Mouse (Mus musculus) urinary bladder, adult 2 months (tissue): ENCODE results near the gene Olfr1459. TPM values are rescaled to one million over a fixed set of nuclear protein-coding genes. Genes with fewer than 3 reads are reported as not detected.

Experiments used
- DNase-seq: peaks from one replicate; pipeline ENCODE4 v3.0.0; 2022; ENCODE audit warnings: low spot score
- polyA plus RNA-seq: library from polyadenylated mRNA; depleted of rRNA; stranded (reverse); fragments of >200 nt; gene quantifications from 2 replicates; pipeline ENCODE4 v1.2.3, GENCODE M21; 2012; rRNA removed

Olfr1459 gene
- polyA plus RNA-seq, result not detected in 2 replicates

DNA sequence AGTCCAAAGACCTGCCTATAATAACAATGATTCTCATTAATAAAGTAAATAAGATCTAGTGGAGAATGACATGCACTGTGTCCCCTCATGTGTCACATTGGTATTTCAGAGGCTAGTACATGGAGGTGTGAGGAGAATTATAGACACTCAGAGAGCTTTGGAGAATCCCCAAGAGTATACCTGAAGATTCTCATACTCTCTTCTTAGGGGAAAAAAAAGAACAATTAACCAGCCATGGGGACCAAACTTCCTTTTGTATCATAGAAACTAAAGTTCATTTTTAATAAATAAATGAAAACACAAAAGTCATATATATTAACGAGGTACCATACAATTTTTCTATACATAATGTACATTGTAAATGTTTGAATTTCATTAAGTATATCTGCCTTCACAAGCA is at the start of gene Olfr1459:
Olfr1459 (minus strand) TSS at position 101 of the 400 bp plus-strand sequence.
- DNase-seq, result no peak

DNA sequence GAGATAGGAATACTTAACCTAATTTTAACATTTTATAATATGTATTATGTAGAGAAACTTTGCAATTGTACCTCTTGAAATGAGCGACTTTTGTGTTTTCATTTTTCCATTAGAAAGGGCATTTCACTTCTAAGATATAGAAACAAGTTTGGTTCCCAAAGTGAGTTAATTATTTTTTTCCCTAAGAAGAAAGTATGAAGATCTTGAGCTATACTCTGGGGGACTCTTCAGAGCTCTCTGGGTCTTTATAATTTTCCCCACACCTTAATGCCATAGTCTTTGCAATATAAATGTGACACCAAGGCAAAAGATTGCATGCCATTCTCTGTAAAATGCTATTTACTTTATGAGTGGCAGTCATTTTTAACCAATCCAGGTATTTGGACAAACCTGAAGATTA is 36.1 kb upstream of the Olfr1459 start, which contains the start of gene Olfr1462:
Olfr1462 (plus strand) TSS at position 301 of the 400 bp plus-strand sequence.
- DNase-seq, result no peak

DNA sequence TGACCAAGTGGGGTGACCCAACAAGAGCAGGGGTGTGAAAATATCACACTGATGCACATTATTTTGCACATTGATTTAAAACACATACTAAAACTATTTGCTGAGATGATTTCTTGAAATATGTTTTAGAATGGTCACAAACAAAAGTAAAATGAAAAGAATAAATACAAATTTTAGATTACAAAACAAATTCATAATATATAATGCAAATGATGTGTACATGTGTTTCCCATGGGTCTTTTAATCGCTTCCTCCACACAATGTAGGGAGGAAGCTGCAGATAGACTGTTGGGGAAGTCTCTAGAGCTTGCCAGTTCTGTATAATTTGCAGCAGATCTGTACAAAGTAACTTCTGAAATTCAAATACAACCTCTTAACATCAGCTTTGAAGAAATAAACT is 13.4 kb upstream of the Olfr1459 start, which contains the start of gene Olfr1461:
Olfr1461 (plus strand) TSS at position 301 of the 400 bp plus-strand sequence.
- no peak for DNase-seq

DNA sequence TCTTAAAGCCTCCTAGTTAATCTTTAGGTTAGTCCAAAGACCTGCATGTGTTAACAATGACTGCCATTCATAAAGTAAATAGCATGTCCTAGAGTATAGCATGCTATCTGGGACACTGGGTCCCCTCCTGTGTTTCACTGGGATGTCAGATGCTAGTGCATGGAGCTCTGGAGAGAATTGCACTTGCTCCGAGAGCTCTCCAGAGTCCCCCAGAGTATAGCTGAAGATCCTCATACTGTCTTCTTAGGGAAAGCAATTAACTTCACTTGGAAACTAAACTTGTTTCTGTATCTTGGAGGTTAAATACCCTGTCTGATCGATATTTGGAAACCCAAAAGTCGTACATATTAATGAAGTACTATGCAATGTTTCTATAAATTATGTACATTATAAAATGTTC is 42.7 kb downstream of the Olfr1459 start, which contains the start of gene Olfr1458:
Olfr1458 (minus strand) TSS at position 101 of the 400 bp plus-strand sequence.
- DNase-seq, result no peak

DNA sequence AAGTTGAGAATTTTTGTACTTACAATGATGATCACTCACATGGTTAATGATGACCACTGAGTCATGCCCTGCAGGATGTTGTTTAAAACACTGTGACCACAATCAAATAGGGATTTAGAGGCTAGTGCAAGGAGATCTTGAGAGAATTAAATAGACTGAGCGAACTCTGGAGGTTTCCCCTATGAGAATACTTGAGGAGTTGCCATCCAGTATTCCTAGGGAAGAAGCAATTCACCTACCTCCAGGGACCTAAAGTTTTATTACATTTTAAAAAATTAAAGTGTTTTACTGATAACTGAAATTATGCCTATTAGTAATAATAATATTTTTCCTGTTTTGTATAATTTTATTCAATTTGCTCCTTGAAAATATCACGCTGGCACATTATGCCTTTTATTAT is 51.6 kb downstream of the Olfr1459 start, which contains the start of gene Olfr1457:
Olfr1457 (minus strand) TSS at position 101 of the 400 bp plus-strand sequence.
- no peak for DNase-seq

DNA sequence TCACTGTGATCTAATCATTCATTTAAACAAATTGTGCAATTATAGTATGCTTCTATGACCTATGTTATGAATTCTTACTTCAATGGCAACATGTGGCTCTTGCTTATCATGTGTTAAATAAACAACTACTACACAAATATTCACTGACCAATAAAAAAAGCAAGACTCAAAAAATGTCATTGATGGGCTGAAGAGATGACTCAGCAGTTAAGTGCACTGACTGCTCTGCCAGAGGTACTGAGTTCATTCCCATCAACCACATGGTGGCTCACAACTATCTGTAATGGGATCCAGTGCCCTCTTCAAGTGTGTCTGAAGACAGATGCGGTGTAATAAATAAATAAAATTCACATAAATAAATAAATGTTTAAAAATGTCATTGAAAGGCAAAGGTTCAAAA is 55.4 kb downstream of the Olfr1459 start:
- no peak for DNase-seq

Other genes with a start within 250 kb of the Olfr1459 start
- gene Olfr1447, start 245.8 kb downstream of the Olfr1459 start, polyA plus RNA-seq, result not detected in 2 replicates
- gene Olfr1448, start 225.1 kb downstream of the Olfr1459 start, polyA plus RNA-seq, result not detected in 2 replicates
- not detected in 2 replicates for gene Olfr1449, start 218.7 kb downstream of the Olfr1459 start, polyA plus RNA-seq
- not detected in 2 replicates for gene Olfr1450, start 199.3 kb downstream of the Olfr1459 start, polyA plus RNA-seq
- not detected in 2 replicates for gene Olfr1451, start 154.5 kb downstream of the Olfr1459 start, polyA plus RNA-seq
- not detected in 2 replicates for gene Olfr1453, start 121.2 kb downstream of the Olfr1459 start, polyA plus RNA-seq
- not detected in 2 replicates for gene Olfr1454, start 88.9 kb downstream of the Olfr1459 start, polyA plus RNA-seq
- not detected in 2 replicates for gene Olfr1457, start 51.7 kb downstream of the Olfr1459 start, polyA plus RNA-seq
- gene Olfr1458, start 42.8 kb downstream of the Olfr1459 start, polyA plus RNA-seq, result not detected in 2 replicates
- not detected in 2 replicates for gene Olfr1461, start 13.5 kb upstream of the Olfr1459 start, polyA plus RNA-seq
- gene Olfr1462, start 36.2 kb upstream of the Olfr1459 start, polyA plus RNA-seq, result not detected in 2 replicates
- gene Olfr1463, start 81.8 kb upstream of the Olfr1459 start, polyA plus RNA-seq, result not detected in 2 replicates
- gene Olfr1465, start 166.0 kb upstream of the Olfr1459 start, polyA plus RNA-seq, result not detected in 2 replicates
- not detected in 2 replicates for gene Olfr1466, start 189.3 kb upstream of the Olfr1459 start, polyA plus RNA-seq
- not detected in 2 replicates for gene Olfr1467, start 212.7 kb upstream of the Olfr1459 start, polyA plus RNA-seq